Mouse (Mus musculus) kidney, adult 2 months (tissue): ENCODE results near the gene Hcrt. TPM values are rescaled to one million over a fixed set of nuclear protein-coding genes. Genes with fewer than 3 reads are reported as not detected.

ENCODE experiments used
- DNase-seq: peaks from one replicate; pipeline ENCODE4 v3.0.0; 2021
- H3K27ac ChIP-seq: fragments of 200-500 bp; 2 replicates; pipeline ENCODE4 v1.5.1; 2012; ENCODE audit warnings: low read depth, low read length, control low read depth, inconsistent platforms; ENCODE audit not compliant: insufficient read depth
- H3K27me3 ChIP-seq: fragments of 200-500 bp; replicated peaks from 2 replicates; pipeline ENCODE4 v1.6.1; 2012; ENCODE audit warnings: mild to moderate bottlenecking, moderate library complexity, low read length, inconsistent platforms; ENCODE audit not compliant: control insufficient read depth, insufficient read depth
- H3K36me3 ChIP-seq: fragments of 200-500 bp; 2 replicates; pipeline ENCODE4 v1.6.1; 2012; ENCODE audit warnings: mild to moderate bottlenecking, moderate library complexity, low read length, inconsistent platforms; ENCODE audit not compliant: control insufficient read depth, insufficient read depth
- H3K4me1 ChIP-seq: fragments of 200-500 bp; 2 replicates; pipeline ENCODE4 v1.6.1; 2011; ENCODE audit warnings: low read length; ENCODE audit not compliant: control insufficient read depth, insufficient read depth
- H3K4me3 ChIP-seq: fragments of 200-500 bp; 2 replicates; pipeline ENCODE4 v1.5.1; 2011; ENCODE audit warnings: mild to moderate bottlenecking, low read depth, low read length, control low read depth; ENCODE audit not compliant: insufficient read depth
- CTCF ChIP-seq: fragments of 200-500 bp; conservative IDR thresholded peaks from 2 replicates; pipeline ENCODE4 v1.5.1; 2011; ENCODE audit warnings: low read depth, mild to moderate bottlenecking, control low read depth, low read length, moderate library complexity, mixed read lengths; ENCODE audit not compliant: insufficient read depth, insufficient read length
- POLR2A ChIP-seq: fragments of 200-500 bp; IDR thresholded peaks from one replicate; pipeline ENCODE4 v1.6.1; 2011; ENCODE audit warnings: low read depth, low read length, control low read depth
- WGBS: fragments of 180-500 bp; shearing (Covaris S2); methylation state at CpG from one replicate; pipeline ENCODE4 v1.1.7; 2018; 5-methylcytosine and 5-hydroxymethylcytosine counted together
- polyA plus RNA-seq: library from polyadenylated mRNA; depleted of rRNA; stranded (reverse); fragments of >200 nt; gene quantifications from 2 replicates; pipeline ENCODE4 v1.2.3, GENCODE M21; 2012; rRNA removed

The Hcrt gene
- polyA plus RNA-seq, result not detected in 2 replicates

DNA sequence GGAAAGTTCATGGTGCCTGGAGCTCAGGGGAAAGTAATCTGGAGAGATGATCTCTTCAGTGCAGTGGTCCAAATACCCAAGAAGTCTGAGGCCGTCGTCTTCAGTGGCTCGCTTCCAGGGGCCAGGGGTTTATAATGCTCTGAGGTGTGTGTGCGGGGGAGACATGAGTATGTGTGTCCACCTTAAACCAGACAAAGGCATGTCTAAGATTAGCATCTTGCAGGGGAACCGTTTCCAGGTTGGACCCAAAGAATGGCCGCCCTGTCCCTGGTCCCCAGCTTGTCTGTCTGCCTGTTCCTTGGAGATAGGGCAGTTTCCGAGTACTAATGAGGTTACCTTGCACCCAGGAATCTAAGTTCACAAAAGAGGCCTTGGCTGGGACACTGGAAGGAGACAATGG is at the start of gene Hcrt:
Gene Hcrt (minus strand): TSS at position 101 of the 400 bp plus-strand sequence.
- Histone ChIP-seq H3K36me3 (no peaks in the 10 kb centered on the region), H3K4me3 (peak within 1 kb of the TSS; percentile 55), H3K27me3 (no peaks in the 10 kb centered on the region), H3K27ac (no peak within 1 kb of the TSS), H3K4me1 (peaks cover 7% of the 10 kb centered on the region; the same call in 1 of the 2 replicates)
- DNase-seq, result no peak
- TF ChIP-seq CTCF (no peak), POLR2A (no peak)
- 77% methylated on average over 7 of the region's 7 CpGs for WGBS

DNA sequence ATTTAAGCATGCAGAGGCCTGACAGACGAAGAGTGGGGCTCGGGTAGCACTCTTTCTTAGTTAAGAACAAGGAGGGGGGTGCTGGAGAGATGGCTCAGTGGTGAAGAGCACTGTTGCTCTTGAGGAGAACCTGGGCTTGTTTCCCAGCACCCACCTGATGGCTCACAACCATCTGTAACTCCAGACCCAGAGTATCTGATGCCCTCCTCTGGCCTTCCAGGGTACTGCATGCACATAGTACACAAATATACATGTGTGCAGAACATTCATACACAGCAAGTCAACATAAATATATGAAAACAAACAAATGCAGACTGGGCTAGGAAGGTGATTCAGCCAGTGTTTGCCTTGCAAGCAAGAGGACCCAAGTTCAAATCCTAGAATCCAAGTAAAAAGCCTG is 48.4 kb upstream of the Hcrt start:
- H3K36me3 ChIP-seq, result no peaks in the 10 kb centered on the region
- DNase-seq, result no peak
- peaks cover 20% of the 10 kb centered on the region; the same call in 1 of the 2 replicates for H3K4me1 ChIP-seq
- H3K27me3 ChIP-seq, result no peaks in the 10 kb centered on the region
- WGBS, result 71% methylated on average over 2 of the region's 2 CpGs
- H3K27ac ChIP-seq, result peak overlapping the region; percentile 53; the same call in 1 of the 2 replicates
- TF ChIP-seq POLR2A (no peak), CTCF (peak; percentile 21; the same call in 1 of the 2 replicates)
- no peak overlapping the region for H3K4me3 ChIP-seq

DNA sequence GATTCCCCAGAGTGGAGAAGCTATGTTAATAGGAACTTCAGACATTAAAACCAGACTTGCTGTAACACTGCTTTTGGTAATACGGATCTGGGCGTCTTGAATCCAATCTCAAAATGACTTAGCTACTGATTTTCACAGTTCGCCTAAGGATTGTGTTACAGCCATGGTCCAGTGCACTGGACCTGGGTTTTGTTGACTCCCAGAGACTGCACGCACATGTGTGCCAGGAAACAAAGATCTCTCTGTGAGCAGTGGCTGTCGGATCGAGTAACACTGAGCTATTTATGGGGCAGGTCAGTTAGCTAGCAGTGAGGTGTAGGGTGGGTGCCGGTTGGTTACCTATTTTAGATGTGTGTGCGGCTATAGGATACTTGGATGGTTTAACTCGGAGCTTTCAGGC is 47.8 kb upstream of the Hcrt start:
- no peaks in the 10 kb centered on the region for H3K36me3 ChIP-seq
- H3K27me3 ChIP-seq, result no peaks in the 10 kb centered on the region
- H3K4me1 ChIP-seq, result peaks cover 17% of the 10 kb centered on the region; the same call in 1 of the 2 replicates
- peak overlapping the region; percentile 53; the same call in 1 of the 2 replicates for H3K27ac ChIP-seq
- WGBS, result 27% methylated on average over 9 of the region's 9 CpGs
- H3K4me3 ChIP-seq, result no peak overlapping the region
- TF ChIP-seq CTCF (no peak), POLR2A (no peak)
- DNase-seq, result peak; percentile 87

DNA sequence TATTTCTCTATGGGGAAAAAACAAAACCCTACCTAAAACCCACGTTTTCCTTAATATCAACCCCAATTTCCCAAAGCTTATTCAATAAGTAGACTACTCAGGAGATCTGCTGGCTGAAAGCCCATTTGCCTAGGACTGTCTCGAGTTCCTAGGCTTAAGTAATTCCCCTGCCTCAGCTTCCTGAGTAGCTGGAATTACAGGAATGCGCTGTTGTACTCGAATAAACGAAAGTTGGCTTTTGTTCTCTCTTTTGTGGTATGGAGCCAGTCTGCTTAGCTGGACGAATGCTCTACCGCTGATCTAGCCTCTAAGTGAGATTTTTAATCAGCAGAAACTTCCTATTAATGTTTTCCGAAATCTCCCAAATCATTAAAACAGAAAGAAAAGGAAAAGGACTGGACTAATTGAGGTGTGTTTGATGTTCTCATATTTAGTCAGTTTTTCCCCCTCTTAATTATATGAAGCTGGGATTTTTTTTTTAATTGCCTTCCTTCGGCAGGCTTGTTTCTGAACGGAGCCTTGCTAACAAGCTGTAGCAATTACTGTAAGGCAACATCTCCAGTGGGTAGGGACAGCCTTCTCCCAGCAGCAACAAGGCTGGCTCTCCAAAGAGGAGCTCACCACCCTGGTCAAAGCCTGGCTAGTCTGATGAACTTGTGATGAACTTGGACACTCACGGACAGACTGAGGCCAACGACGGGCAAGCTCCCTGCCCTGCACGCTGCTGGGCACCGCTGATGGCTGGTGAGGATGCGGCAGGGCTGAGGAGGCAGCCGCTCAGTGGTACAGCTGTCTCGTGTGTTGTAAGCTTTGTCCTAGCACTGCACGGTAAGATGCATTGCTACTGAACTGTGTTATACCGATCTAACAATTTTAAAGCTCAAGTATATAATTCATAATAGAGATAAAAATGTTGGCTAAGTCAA is 43.9 kb upstream of the Hcrt start:
- H3K27me3 ChIP-seq, result no peaks in the 10 kb centered on the region
- peaks cover 8% of the 10 kb centered on the region for H3K36me3 ChIP-seq
- peaks cover 11% of the 10 kb centered on the region; the same call in 1 of the 2 replicates for H3K4me1 ChIP-seq
- DNase-seq, result no peak
- no peak overlapping the region for H3K27ac ChIP-seq
- WGBS, result 59% methylated on average over 20 of the region's 20 CpGs
- H3K4me3 ChIP-seq, result no peak overlapping the region
- TF ChIP-seq POLR2A (no peak), CTCF (no peak)

DNA sequence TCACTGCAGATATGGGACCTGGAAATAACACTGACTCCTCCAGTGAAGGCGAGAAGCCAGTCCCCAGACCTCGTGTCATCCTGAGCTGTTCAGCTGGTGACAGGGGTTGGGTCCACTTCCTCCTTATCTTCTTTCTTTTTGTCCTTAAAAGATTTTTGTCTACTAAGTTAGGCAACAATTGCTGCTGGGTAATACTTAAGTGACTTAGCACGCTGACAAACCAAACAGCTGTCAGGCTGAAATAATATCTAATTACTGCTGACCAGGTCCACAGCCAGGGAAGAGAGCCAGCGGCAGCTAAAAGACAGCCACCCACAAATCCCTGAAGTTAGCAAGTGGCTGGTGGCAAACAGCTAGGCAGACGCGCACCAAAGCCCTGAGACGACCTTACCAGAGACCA is 42.8 kb upstream of the Hcrt start:
- WGBS, result 80% methylated on average over 7 of the region's 7 CpGs
- Histone ChIP-seq H3K4me1 (peaks cover 5% of the 10 kb centered on the region; the same call in 1 of the 2 replicates), H3K4me3 (no peak overlapping the region), H3K27me3 (no peaks in the 10 kb centered on the region), H3K36me3 (peaks cover 8% of the 10 kb centered on the region), H3K27ac (no peak overlapping the region)
- no peak for DNase-seq
- no peak for TF ChIP-seq POLR2A
- TF ChIP-seq CTCF, result no peak

DNA sequence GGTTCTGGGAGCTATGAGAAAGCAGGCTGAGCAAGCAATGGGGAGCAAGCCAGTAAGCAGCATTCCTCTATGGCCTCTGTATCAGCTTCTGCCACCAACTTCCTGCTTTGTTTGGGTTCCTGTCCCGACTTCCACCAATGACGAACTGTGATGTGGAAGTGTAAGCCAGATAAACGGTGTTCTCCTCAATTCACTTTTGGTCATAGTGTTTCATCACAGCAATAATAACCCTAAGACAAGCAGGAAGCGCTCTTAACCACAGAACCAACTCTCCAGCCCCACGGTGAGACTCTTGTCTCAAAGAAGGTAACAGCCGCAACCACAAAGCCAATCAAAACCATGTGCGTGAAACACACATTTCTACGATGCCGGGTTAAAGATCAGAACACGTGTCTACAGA is 41.7 kb upstream of the Hcrt start:
- WGBS, result 95% methylated on average over 10 of the region's 10 CpGs

DNA sequence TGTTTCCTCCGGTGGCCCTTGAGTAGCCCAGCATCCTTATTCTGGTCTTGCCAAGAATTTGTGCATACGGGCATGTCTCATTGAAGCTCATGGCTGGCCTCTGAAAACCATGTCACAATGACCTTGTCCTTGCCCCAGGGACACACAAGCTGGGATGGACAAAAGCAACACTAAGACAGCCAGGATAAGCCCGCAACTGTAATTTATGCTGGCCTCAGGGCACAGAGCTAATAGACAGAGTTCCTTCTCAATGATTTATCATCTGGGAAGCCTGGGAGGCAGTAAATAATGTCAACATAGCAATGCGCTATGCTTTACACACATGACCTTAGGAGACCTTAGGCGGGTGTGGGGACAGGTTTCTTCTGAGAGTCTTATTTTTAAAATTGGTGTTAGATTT is 36.7 kb upstream of the Hcrt start:
- Histone ChIP-seq H3K4me3 (no peak overlapping the region), H3K4me1 (no peaks in the 10 kb centered on the region), H3K36me3 (peaks cover 8% of the 10 kb centered on the region), H3K27ac (no peak overlapping the region; the same call in 1 of the 2 replicates), H3K27me3 (no peaks in the 10 kb centered on the region)
- 49% methylated on average over 5 of the region's 5 CpGs for WGBS
- no peak for TF ChIP-seq POLR2A
- no peak for TF ChIP-seq CTCF
- DNase-seq, result peak; percentile 43

More for the DNA sequence above, 41.7 kb upstream of the Hcrt start:
- Histone ChIP-seq H3K36me3 (peaks cover 8% of the 10 kb centered on the region), H3K4me3 (no peak overlapping the region), H3K27ac (no peak overlapping the region), H3K4me1 (no peaks in the 10 kb centered on the region), H3K27me3 (no peaks in the 10 kb centered on the region)
- TF ChIP-seq POLR2A, result no peak
- TF ChIP-seq CTCF, result no peak
- no peak for DNase-seq
